Mouse (Mus musculus) heart, embryonic 12.5 days (tissue): ENCODE measurements around the gene Cry1. TPM values are rescaled to one million over a fixed set of nuclear protein-coding genes. Genes with fewer than 3 reads are reported as not detected.

ENCODE experiments used
- ATAC-seq: fragments of 200-750 bp; cut with Nextera tagmentation; 2 replicates; pipeline ENCODE4 v1.8.0; 2017; ENCODE audit warnings: moderate TSS enrichment, moderate library complexity; ENCODE audit not compliant: insufficient number of reproducible peaks, low FRiP score
- H3K27ac ChIP-seq: fragments of 300-500 bp; sonication (generic); 2 replicates; pipeline ENCODE4 v1.5.1; 2016; ENCODE audit warnings: mild to moderate bottlenecking, moderate library complexity; ENCODE audit not compliant: poor library complexity, severe bottlenecking
- H3K27me3 ChIP-seq: fragments of 300-500 bp; sonication (generic); replicated peaks from 2 replicates; pipeline ENCODE4 v1.6.1; 2016; ENCODE audit warnings: mild to moderate bottlenecking, moderate library complexity
- H3K36me3 ChIP-seq: fragments of 300-500 bp; sonication (generic); 2 replicates; pipeline ENCODE4 v1.6.1; 2016; ENCODE audit warnings: mild to moderate bottlenecking, moderate library complexity
- H3K4me1 ChIP-seq: fragments of 300-500 bp; sonication (generic); replicated peaks from 2 replicates; pipeline ENCODE4 v1.6.1; 2016; ENCODE audit warnings: mild to moderate bottlenecking
- H3K4me2 ChIP-seq: fragments of 300-500 bp; sonication (generic); 2 replicates; pipeline ENCODE4 v1.6.1; 2016; ENCODE audit warnings: mild to moderate bottlenecking, moderate library complexity
- H3K4me3 ChIP-seq: fragments of 300-500 bp; sonication (generic); 2 replicates; pipeline ENCODE4 v1.5.1; 2016; ENCODE audit warnings: mild to moderate bottlenecking
- H3K9ac ChIP-seq: fragments of 300-500 bp; sonication (generic); 2 replicates; pipeline ENCODE4 v1.6.1; 2016; ENCODE audit warnings: mild to moderate bottlenecking, moderate library complexity
- H3K9me3 ChIP-seq: fragments of 300-500 bp; sonication (generic); replicated peaks from 2 replicates; pipeline ENCODE4 v1.6.1; 2016; ENCODE audit warnings: mild to moderate bottlenecking, moderate library complexity
- WGBS: fragments of 180-500 bp; shearing (Covaris S2); methylation state at CpG from one replicate; pipeline ENCODE4 v1.1.7; 2016; 5-methylcytosine and 5-hydroxymethylcytosine counted together
- polyA plus RNA-seq: library from polyadenylated mRNA; unstranded; fragments of >200 nt; fragmentation: Nextera tagmentation; extraction: Ambion mirVana; gene quantifications from 2 replicates; pipeline ENCODE4 v1.2.1, GENCODE M21; 2016

Cry1 gene
- polyA plus RNA-seq, 1 experiment from 2014 or later, result 20.5 TPM

DNA sequence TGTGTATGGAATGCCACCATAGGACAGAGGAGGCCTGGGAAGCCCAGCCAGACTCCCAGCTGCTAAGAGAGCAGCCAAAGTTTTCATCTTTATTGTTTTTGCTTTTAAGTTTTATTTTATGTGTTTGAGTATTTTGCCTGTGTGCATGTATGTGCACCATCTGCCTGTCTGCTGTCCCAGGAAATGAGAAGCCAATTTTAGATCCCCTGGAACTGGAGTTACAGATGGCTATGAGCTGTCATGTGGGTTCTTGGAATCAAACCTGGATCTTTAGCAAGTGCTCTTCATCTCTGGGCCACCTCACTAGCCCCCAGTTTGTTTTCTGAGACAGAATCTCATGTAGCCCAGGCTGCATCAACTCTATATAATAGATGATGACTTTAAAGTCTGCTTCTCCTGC is 5.8 kb upstream of the Cry1 start:
- H3K4me1 ChIP-seq, result no peaks in the 10 kb centered on the region
- no peak overlapping the region for H3K4me3 ChIP-seq
- no peaks in the 10 kb centered on the region for H3K27me3 ChIP-seq
- no peak for ATAC-seq
- no peak overlapping the region for H3K27ac ChIP-seq
- H3K36me3 ChIP-seq, result no peaks in the 10 kb centered on the region
- H3K9me3 ChIP-seq, result no peaks in the 10 kb centered on the region
- H3K4me2 ChIP-seq, result no peak overlapping the region
- no peak overlapping the region for H3K9ac ChIP-seq

DNA sequence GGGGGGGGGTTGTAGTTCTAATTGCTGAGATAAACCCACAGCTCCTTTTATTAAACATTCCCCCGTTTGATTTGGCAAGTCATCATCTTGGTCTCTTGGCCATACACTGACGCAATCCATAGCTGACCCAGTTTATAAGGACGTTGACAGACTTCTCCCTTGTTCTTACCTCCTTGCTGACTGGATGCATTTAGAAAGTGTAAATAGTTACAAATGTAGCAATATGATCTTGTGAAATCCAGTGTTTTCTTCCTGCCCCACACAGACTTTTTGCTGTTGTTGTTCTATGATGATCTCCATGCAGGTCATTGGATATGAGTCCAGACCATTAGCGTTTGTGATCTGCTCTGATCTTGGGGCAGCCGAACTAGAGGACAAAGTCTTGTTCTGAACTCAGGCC is 5.1 kb upstream of the Cry1 start:
- no peaks in the 10 kb centered on the region for H3K9me3 ChIP-seq
- H3K4me1 ChIP-seq, result no peaks in the 10 kb centered on the region
- H3K9ac ChIP-seq, result no peak overlapping the region
- no peak overlapping the region for H3K4me3 ChIP-seq
- 71% methylated on average over 5 of the region's 5 CpGs for whole genome bisulfite sequencing
- H3K4me2 ChIP-seq, result no peak overlapping the region
- ATAC-seq, result no peak
- H3K27me3 ChIP-seq, result no peaks in the 10 kb centered on the region
- H3K27ac ChIP-seq, result no peak overlapping the region
- H3K36me3 ChIP-seq, result no peaks in the 10 kb centered on the region

GRCm38 (mm10) chr10:85186499-85186794 is 1.6 kb upstream of the Cry1 start:
- WGBS, result 91% methylated on average over 2 of the region's 2 CpGs
- Histone ChIP-seq H3K4me1 (peaks cover 7% of the 10 kb centered on the region), H3K9ac (no peak overlapping the region), H3K9me3 (no peaks in the 10 kb centered on the region), H3K36me3 (no peaks in the 10 kb centered on the region), H3K4me2 (no peak overlapping the region), H3K4me3 (no peak overlapping the region), H3K27me3 (no peaks in the 10 kb centered on the region), H3K27ac (no peak overlapping the region)
- ATAC-seq, result no peak

DNA sequence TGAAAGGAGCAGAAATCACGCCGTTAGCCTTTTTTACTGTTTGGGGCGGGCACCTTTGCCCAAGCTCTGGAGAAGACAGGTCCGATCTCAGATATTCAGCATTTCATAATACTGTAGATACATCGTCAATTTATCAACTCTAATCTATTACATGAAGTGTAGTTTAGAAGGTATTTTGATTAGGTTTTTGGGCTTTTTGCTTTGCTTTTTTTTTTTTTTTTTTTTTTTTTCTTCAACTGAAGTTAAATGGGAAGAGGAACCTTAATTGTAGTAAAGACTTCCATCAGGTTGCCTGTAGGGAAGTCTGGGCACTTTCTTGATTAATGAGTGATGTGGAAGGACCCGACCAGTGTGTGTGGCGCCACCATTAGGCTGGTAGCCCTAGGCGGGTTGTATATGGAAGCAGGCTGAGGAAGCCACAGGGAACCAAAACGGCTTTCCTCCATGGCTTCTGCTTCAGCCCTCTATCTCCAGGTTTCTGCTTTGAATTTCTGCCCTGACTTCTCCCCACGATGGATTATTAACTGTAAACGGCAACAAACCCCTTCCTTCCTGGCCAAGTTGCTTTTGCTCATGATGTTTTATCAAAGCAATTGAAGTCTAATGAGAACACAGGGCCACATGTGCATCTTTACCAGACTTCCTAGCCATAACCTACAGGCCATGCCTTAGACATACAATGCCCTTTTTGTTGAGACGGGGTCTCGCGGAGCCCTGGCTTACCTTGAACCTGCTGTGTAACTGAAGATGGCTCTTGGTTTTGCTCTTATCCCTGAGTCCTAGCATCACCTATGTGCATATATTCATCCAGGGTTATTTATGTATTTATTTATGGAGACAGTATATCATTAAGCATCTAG is 1.0 kb upstream of the Cry1 start:
- H3K4me3 ChIP-seq, result peak overlapping the region; percentile 77
- H3K9me3 ChIP-seq, result no peaks in the 10 kb centered on the region
- peak overlapping the region; percentile 75 for H3K27ac ChIP-seq
- 29% methylated on average over 14 of the region's 14 CpGs for WGBS
- H3K36me3 ChIP-seq, result no peaks in the 10 kb centered on the region
- peaks cover 7% of the 10 kb centered on the region for H3K4me1 ChIP-seq
- H3K9ac ChIP-seq, result peak overlapping the region; percentile 80
- no peaks in the 10 kb centered on the region for H3K27me3 ChIP-seq
- no peak; the same call in 1 of the 2 replicates for ATAC-seq
- peak overlapping the region; percentile 99 for H3K4me2 ChIP-seq

DNA sequence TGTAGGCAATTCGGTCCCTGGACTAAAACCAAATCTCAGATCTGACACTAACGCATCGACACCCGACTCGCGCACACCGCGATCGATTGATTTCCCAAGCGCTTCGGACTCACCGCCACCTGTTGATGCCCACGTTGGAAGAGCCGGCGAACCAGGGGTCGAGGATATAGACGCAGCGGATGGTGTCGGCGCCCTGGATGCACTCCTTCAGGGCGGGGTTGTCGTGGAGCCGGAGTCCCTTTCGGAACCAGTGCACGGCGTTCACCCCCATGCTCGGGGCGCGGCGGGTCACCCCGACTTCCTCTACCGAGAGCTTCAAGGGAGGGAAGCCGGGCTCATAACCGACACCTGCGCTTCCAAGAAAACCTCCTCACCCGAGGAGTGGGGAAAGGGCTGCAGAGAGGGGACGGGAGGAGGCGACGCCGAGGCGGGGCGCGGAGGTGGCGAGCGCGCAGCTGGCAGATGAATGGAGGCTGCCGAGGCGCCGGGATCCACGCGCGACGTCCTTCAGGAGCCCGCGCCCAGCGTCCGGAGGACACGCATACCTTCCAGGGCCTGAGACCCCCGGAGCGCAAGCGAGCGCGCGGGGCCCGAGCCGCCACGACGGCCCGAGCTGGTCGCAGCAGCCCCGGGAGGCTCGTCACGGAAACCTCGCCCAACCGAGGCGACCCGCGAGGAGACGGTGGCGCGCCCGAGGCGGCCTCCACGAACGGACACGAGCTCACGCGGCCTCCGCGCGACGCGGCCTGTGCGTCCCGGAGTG is 482 bp downstream of the Cry1 start:
- H3K4me2 ChIP-seq, result peak overlapping the region; percentile 99
- H3K27ac ChIP-seq, result no peak overlapping the region
- H3K4me3 ChIP-seq, result peak overlapping the region; percentile 77
- H3K36me3 ChIP-seq, result no peaks in the 10 kb centered on the region
- peak overlapping the region; percentile 80 for H3K9ac ChIP-seq
- H3K27me3 ChIP-seq, result no peaks in the 10 kb centered on the region
- H3K4me1 ChIP-seq, result peaks cover 7% of the 10 kb centered on the region
- ATAC-seq, result peak; percentile 30; the same call in 1 of the 2 replicates
- WGBS, result under 1% methylated on average over 95 of the region's 95 CpGs
- H3K9me3 ChIP-seq, result no peaks in the 10 kb centered on the region

DNA sequence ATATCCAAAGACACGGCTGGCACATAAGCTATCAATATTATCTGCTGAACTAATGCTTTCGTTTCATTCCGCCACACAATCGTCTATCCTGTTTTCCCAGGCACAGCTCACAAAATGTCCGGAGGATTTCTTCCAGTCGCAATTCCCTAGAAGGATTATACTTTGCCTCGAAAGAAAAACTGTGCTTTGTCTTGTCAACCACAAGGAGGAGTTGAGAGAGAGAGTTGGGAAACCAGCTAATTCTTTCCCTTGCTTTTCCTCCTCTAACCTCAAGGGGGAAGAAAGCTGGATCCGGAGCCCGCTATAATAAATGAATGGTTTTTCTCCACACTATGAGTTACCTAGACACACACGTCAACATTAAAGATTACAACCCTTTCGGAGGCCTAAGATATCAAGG is 1.2 kb downstream of the Cry1 start:
- Histone ChIP-seq H3K9me3 (no peaks in the 10 kb centered on the region), H3K4me2 (peak overlapping the region; percentile 99), H3K36me3 (no peaks in the 10 kb centered on the region), H3K4me1 (peaks cover 7% of the 10 kb centered on the region), H3K27ac (no peak overlapping the region), H3K9ac (peak overlapping the region; percentile 80), H3K4me3 (peak overlapping the region; percentile 77), H3K27me3 (no peaks in the 10 kb centered on the region)
- ATAC-seq, result no peak
- 2% methylated on average over 11 of the region's 11 CpGs for WGBS

GRCm38 (mm10) chr10:85182766-85183165 is 2.1 kb downstream of the Cry1 start:
- Histone ChIP-seq H3K27ac (no peak overlapping the region), H3K4me3 (peak overlapping the region; percentile 77), H3K36me3 (no peaks in the 10 kb centered on the region), H3K4me2 (peak overlapping the region; percentile 99), H3K4me1 (peaks cover 7% of the 10 kb centered on the region), H3K9me3 (no peaks in the 10 kb centered on the region), H3K27me3 (no peaks in the 10 kb centered on the region), H3K9ac (no peak overlapping the region)
- 86% methylated on average over 10 of the region's 10 CpGs for WGBS
- ATAC-seq, result no peak

DNA sequence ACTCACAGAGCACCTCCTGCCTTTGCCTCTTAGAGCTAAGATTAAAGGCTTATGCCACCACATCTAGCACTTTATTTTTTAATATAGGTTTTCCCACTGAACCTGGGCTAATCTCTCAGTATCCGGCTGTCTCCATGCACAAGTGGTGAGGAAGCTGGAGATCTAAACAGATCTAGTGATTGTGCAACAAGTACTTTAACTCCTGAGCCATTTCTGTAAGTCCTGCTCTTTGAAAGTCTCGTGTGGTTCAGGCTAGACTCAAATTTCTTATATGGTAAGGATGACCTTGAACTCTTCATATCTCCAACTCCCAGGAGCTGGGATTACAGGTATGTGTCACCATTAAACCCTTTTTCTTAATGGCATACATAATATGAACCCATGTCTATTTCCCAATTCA is 8.2 kb downstream of the Cry1 start:
- no peak overlapping the region for H3K9ac ChIP-seq
- H3K4me3 ChIP-seq, result no peak overlapping the region
- 70% methylated on average over 2 of the region's 2 CpGs for WGBS
- H3K36me3 ChIP-seq, result no peaks in the 10 kb centered on the region
- no peak overlapping the region for H3K4me2 ChIP-seq
- no peaks in the 10 kb centered on the region for H3K27me3 ChIP-seq
- H3K4me1 ChIP-seq, result no peaks in the 10 kb centered on the region
- H3K27ac ChIP-seq, result no peak overlapping the region
- ATAC-seq, result no peak
- no peaks in the 10 kb centered on the region for H3K9me3 ChIP-seq

- Histone ChIP-seq H3K9ac (no peak overlapping the region), H3K4me1 (0 out of 2 replicates have a peak, but pooled peaks cover 3% of the 10 kb centered on the region), H3K4me3 (no peak overlapping the region), H3K27ac (no peak overlapping the region), H3K36me3 (no peaks in the 10 kb centered on the region), H3K4me2 (no peak overlapping the region), H3K9me3 (no peaks in the 10 kb centered on the region), H3K27me3 (no peaks in the 10 kb centered on the region)
- 78% methylated on average over 5 of the region's 5 CpGs for WGBS
- ATAC-seq, result no peak
Observed at GRCm38 (mm10) chr10:85165306-85165705, 19.6 kb downstream of the Cry1 start.

DNA sequence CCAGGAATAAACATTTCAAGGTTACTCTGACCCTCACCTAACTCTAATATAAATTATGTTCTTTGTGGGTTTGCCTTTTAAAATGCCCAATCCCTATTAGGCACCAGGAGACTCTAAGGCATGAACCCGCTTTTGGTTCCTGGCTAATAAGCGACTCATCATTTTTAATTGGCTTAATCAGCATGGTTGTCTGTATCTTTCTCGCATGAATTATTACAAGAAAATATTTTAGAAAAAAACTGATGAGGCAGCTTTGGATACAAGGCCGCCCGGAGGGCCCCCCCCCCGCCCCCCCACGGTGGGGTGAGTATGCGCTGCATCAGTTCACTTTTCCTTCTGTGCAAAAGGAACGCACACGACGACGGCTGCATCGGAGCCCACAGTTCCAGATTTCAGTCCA is 20.1 kb downstream of the Cry1 start:
- ATAC-seq, result no peak
- no peak overlapping the region for H3K4me2 ChIP-seq
- H3K36me3 ChIP-seq, result no peaks in the 10 kb centered on the region
- H3K9me3 ChIP-seq, result no peaks in the 10 kb centered on the region
- H3K27me3 ChIP-seq, result no peaks in the 10 kb centered on the region
- H3K4me1 ChIP-seq, result 0 out of 2 replicates have a peak, but pooled peaks cover 3% of the 10 kb centered on the region
- no peak overlapping the region for H3K27ac ChIP-seq
- WGBS, result 93% methylated on average over 13 of the region's 13 CpGs
- no peak overlapping the region for H3K4me3 ChIP-seq
- no peak overlapping the region for H3K9ac ChIP-seq

DNA sequence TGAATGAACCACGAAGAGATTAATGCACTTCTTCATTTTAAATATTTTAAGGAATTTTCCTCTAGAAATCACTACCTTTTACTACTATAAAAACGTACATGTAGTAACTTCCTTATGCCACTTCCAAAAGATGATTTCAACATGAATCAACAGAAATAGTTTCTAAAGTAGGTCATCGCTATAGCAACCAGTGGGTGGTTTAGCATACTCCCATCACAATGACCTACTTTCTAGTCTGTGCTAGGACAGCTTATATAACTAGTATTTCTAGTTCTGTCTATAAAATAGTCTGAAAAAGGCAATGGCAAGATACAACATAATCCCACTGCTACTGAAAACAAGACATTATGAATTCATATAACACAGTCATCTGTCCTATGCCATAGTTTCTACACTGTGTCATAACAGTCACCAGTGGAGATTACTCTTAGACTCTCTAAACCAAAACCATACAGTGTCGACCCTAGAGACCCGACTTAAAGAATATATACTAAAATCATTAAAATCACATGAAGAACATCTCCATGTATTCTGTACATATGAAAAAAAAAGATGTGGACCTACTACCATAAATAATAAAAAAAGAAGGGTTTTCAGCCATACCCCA is 23.0 kb downstream of the Cry1 start:
- ATAC-seq, result no peak
- no peak overlapping the region for H3K27ac ChIP-seq
- WGBS, result 77% methylated on average over 5 of the region's 5 CpGs
- H3K4me3 ChIP-seq, result no peak overlapping the region
- H3K9me3 ChIP-seq, result no peaks in the 10 kb centered on the region
- no peak overlapping the region for H3K9ac ChIP-seq
- H3K4me2 ChIP-seq, result no peak overlapping the region
- no peaks in the 10 kb centered on the region for H3K36me3 ChIP-seq
- H3K27me3 ChIP-seq, result no peaks in the 10 kb centered on the region
- H3K4me1 ChIP-seq, result no peaks in the 10 kb centered on the region
